Mouse (Mus musculus) right cerebral cortex, postnatal 10 days (tissue): Measurements from ENCODE around the gene Nt5dc2.

Experiments used
- DNase-seq, 2 experiments: peaks; one replicate each; pipeline ENCODE4 v3.0.0; 2021; ENCODE audit warnings: low spot score in 2 of 2

Nt5dc2 gene

GRCm38 (mm10) chr14:31130236-31131220 is at the start of gene Nt5dc2:
Nt5dc2 (plus strand) TSS chr14:31131053.
- DNase-seq: peak; percentile 89 to 90

GRCm38 (mm10) chr14:31081147-31081546 is 49.7 kb upstream of the Nt5dc2 start:
- DNase-seq: peak in 1 of 2 experiments; percentile 21

- no peak for DNase-seq
Observed at GRCm38 (mm10) chr14:31087433-31087832, 43.4 kb upstream of the Nt5dc2 start.

- DNase-seq: no peak
Observed at GRCm38 (mm10) chr14:31088515-31088914, 42.3 kb upstream of the Nt5dc2 start.

GRCm38 (mm10) chr14:31089918-31090317 is 40.9 kb upstream of the Nt5dc2 start:
- DNase-seq: no peak

- DNase-seq: no peak
Observed at GRCm38 (mm10) chr14:31105156-31105555, 25.7 kb upstream of the Nt5dc2 start.

GRCm38 (mm10) chr14:31110613-31111012 is 20.2 kb upstream of the Nt5dc2 start:
- no peak for DNase-seq

GRCm38 (mm10) chr14:31112187-31112586 is 18.7 kb upstream of the Nt5dc2 start:
- no peak for DNase-seq

- DNase-seq: no peak
Observed at GRCm38 (mm10) chr14:31114011-31114410, 16.8 kb upstream of the Nt5dc2 start.

GRCm38 (mm10) chr14:31115522-31115921 is 15.3 kb upstream of the Nt5dc2 start:
- DNase-seq: no peak

- no peak for DNase-seq
Observed at GRCm38 (mm10) chr14:31125106-31126075, 5.5 kb upstream of the Nt5dc2 start.

- peak in 1 of 2 experiments; percentile 20 for DNase-seq
Observed at GRCm38 (mm10) chr14:31126826-31127225, 4.0 kb upstream of the Nt5dc2 start.

GRCm38 (mm10) chr14:31128101-31128825 is 2.6 kb upstream of the Nt5dc2 start:
- DNase-seq: peak; percentile 55 to 56

- peak; percentile 99 for DNase-seq
Observed at GRCm38 (mm10) chr14:31128826-31129219, 2.0 kb upstream of the Nt5dc2 start, which contains the start of gene Smim4. Smim4 (minus strand) TSS chr14:31128956.

- peak in 1 of 2 experiments; percentile 38 for DNase-seq
Observed at GRCm38 (mm10) chr14:31129326-31130235, 1.3 kb upstream of the Nt5dc2 start.

GRCm38 (mm10) chr14:31131272-31131821 is 494 bp downstream of the Nt5dc2 start:
- DNase-seq: no peak

GRCm38 (mm10) chr14:31132031-31132430 is 1.2 kb downstream of the Nt5dc2 start:
- no peak for DNase-seq

GRCm38 (mm10) chr14:31132491-31132975 is 1.7 kb downstream of the Nt5dc2 start:
- DNase-seq: no peak

GRCm38 (mm10) chr14:31133023-31133665 is 2.3 kb downstream of the Nt5dc2 start:
- no peak for DNase-seq
